Mouse (Mus musculus): ENCODE data around the gene Gdi2. TPM values are rescaled to one million over a fixed set of nuclear protein-coding genes. Genes with fewer than 3 reads are reported as not detected.
"Not testable (repeated sequence)": the region's sequence is repeated elsewhere in the genome, so short reads cannot be mapped to it uniquely, and the experiment has no call there.

Gene Gdi2
- total RNA-seq (2017), result 408 and 470 TPM in 2 replicates

DNA sequence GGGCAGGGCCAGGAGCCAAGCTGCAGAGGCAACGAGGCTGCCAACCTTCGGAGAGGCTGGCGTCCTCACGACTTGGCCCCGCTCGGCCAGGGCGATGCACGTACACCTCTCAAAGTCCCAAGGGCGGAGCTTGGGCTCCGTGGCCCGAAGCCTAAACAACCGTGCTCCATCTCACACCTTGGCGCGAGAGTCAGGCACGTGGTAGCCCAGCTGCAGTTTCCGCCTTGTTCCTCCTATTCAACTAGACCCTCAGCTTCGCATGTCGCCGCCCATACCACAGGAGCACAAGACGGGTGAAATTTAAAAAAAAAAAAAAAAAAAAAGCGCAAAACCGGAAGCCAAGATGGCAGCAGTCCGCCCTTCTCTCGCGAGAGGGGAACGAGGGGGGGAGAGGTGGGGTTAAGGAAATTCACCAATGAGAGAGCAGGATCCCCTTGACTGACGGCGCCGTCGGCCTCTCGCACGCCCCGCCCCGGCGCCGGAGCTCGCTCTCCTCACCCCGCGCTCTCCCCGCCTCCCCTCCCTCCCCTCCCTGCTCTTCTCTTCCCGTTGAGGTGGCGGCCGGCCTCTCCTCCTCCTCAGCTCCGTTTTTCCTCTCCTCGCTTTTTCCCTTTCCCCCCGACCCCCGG lies at the start of gene Gdi2:
TSS of gene Gdi2 (plus strand) at position 470 of the 629 bp plus-strand sequence.
- ATAC-seq (ENCODE audit: extremely low read depth, insufficient number of reproducible peaks, low FRiP score, poor library complexity, severe bottlenecking), result peak; percentile 91

DNA sequence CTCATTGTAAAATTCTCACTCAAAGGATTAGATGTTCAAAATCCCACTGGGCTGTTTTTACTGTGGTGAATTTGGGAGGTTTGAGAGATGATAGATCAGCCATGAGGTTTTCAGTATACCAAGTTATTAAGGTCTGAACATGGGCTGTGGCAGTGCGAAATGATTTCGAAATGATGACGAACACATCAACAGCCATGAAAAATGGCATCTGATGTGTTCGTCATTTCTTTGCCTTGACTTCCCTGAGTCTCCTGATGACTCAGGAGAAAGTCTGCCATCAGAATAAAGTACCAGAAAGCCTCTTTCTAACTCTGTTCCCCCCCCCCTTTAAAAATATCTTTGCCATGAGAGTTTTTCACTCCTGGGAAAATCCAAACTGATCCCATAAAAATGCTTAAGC lies 42.3 kb upstream of the Gdi2 start:
- ATAC-seq (ENCODE audit: extremely low read depth, insufficient number of reproducible peaks, low FRiP score, poor library complexity, severe bottlenecking), result no peak

DNA sequence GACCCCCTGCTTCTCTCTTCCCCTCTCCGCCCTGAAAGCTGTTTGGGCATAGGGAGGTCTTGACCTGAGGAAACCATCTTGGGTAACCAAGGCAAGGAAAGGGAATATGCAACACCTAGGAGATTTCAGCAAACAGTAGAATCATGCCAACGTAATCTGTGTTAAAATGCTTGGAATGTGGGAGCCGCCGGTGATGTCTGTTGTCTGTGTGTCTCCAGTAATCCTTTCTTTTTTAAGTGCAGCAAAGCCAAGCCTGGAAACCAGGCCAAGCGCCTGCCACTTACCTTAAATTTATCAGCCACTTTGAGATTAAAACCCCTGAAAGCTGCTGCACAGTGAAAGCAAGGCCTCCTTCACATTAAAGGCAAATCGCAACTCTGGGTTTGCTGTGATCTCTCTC lies 36.8 kb upstream of the Gdi2 start:
- ATAC-seq (ENCODE audit: extremely low read depth, insufficient number of reproducible peaks, low FRiP score, poor library complexity, severe bottlenecking), result not testable (repeated sequence)

DNA sequence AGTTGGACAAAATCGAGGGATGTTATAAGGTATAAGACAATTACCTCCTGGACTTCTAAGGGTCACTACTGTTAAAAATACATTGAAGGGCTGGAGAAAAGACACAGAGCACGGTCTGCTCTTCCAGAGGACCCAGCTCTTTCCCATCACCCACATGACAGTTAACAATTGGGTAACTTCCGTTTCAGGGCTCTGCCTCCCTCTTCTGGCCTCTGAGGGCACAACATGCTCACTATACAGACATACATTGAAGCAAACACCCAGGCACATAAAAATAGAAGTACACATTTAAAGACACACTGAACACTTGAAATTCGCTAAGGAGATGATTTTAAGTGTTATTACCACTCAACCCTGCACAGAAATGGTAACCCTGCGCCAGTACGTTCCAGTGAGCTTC lies 22.5 kb upstream of the Gdi2 start:
- peak; percentile 51; the same call in 1 of the 2 replicates for ATAC-seq (ENCODE audit: extremely low read depth, insufficient number of reproducible peaks, low FRiP score, poor library complexity, severe bottlenecking)

DNA sequence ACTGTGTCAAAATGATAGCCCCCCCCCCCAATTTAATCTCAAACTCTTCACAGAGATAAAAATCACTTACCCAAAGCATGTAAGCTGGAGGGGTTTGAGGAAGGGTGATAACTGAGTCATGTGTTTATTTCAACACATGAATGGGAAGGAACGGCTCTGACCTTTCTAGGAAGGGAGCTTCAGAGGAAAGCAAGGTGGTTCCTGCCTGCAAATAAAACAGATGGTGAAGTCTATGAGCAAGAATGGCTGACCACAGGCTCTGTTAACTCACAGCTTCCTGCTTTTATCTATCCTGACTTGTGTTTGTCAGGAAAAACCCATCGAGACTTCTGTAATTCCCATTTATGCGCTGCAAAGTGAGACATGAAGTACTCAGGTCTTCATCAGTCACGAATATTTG lies 18.5 kb upstream of the Gdi2 start:
- ATAC-seq (ENCODE audit: extremely low read depth, insufficient number of reproducible peaks, low FRiP score, poor library complexity, severe bottlenecking), result not testable (repeated sequence)

DNA sequence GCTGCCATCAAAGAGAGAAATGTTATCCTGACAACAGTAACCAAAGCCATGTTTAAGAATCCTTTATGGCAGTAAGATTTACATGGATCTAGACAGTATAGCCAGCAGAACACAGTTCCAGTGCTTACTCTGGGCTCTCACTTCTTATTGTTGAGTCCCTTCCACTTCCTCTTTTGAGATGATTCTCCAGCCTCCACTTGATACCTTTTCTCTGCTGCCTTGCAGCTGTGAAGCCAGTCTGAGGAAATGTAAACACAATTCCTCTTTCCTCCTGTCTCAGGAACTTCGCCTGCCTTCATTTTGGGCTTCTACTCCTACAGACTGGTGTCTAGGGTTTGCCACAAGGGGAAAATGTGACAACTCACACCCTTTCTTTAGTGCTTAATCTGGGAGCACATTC lies 17.9 kb upstream of the Gdi2 start:
- ATAC-seq (ENCODE audit: extremely low read depth, insufficient number of reproducible peaks, low FRiP score, poor library complexity, severe bottlenecking), result peak; percentile 76

DNA sequence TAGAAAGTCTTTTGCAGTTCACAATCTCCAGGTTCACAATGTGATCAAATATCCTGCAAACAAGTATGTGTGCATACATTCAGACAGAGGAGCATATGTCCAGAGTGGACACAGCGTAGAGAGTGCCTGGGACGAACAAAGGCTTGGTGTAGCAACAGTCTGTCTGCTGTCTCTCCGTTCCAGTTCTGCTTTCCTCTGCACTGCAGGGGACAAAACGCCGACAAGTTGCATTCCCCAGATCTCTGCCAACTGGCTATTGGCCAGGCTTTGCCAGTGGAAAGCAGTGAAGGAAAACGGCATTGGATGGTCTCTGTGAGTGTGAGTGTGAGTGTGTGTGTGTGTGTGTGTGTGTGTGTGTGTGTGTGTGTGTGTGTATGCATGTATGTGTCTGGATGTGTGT lies 14.4 kb upstream of the Gdi2 start:
- ATAC-seq (ENCODE audit: extremely low read depth, insufficient number of reproducible peaks, low FRiP score, poor library complexity, severe bottlenecking), result no peak

DNA sequence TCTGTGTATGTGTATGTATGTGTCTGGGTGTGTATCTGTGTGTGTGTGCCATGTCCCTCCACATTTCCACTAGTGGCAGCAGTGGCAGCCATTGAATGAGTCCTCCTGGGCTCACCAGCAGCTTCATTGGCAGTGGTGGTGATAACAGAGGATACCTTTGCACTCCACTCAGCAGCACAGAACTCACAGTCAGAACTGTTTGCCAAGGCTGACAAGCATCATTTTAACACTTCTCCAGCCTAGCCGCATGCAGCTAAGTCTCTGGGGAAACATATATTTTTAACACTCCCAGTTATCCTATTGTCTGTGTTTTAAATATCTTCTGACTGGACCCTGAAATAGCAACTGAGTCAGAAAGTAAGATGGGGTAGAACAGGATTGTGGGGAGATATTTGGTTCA lies 13.9 kb upstream of the Gdi2 start:
- no peak for ATAC-seq (ENCODE audit: extremely low read depth, insufficient number of reproducible peaks, low FRiP score, poor library complexity, severe bottlenecking)

DNA sequence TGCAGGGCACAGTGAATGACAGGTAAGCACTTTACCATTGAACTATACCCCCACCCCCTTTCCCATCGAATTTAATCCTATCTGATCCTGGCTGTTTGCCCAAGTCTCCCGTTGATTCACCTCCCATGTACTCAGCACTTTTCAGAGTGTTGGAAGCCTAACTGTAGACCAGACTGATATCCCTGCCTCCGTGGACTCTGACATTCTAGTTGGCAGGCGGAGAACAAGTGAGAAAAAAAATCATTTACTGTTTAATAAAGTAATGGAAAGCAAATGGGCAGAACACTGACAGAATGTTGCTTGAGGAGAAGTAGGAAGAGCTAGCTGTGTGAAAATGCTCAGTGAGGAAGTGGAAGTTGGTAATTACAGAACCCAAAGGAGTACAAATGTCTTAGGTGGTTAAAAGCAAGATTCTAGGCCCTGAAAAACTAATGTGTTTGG lies 12.2 kb upstream of the Gdi2 start:
- ATAC-seq (ENCODE audit: extremely low read depth, insufficient number of reproducible peaks, low FRiP score, poor library complexity, severe bottlenecking), result peak; percentile 20; the same call in 1 of the 2 replicates

DNA sequence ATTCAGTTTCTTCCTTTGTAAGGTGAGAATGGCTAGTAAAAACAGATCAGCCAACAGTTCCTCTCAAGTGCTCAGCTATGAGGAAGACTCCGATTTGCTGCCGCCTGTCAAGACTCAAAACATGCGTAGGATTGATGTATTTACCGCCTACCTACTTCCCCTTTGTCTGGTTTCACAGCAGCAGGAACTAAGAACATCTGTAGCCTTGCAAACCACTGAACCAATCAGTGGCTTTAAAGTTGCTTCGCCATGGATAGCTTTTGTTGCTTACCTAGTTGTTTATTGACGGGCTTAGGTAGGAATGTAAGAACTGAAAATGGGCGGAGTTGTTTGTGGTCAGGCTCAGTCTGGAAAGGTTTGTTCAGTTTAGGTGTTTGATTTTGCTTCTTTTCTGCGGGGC lies 11.5 kb upstream of the Gdi2 start:
- ATAC-seq (ENCODE audit: extremely low read depth, insufficient number of reproducible peaks, low FRiP score, poor library complexity, severe bottlenecking), result peak; percentile 97

DNA sequence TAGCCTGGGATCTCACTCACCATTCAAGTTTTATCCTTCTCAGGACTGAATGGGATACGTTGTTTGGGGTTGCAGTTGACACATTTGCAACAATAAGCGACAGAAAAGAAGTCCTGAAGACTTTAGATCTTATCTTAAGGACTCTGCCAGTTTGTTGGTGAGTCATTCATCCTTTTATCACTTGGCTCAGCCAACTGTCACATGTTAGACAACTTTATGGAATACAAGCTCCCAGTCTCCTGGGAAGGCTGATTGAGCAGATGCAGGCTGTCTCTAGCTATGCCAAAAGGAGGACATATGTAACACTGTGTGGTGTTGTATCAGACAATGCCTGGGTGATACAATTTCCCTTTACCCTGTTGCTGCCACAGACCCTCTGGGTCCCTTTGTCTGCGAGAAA lies 7.4 kb upstream of the Gdi2 start:
- no peak for ATAC-seq (ENCODE audit: extremely low read depth, insufficient number of reproducible peaks, low FRiP score, poor library complexity, severe bottlenecking)

DNA sequence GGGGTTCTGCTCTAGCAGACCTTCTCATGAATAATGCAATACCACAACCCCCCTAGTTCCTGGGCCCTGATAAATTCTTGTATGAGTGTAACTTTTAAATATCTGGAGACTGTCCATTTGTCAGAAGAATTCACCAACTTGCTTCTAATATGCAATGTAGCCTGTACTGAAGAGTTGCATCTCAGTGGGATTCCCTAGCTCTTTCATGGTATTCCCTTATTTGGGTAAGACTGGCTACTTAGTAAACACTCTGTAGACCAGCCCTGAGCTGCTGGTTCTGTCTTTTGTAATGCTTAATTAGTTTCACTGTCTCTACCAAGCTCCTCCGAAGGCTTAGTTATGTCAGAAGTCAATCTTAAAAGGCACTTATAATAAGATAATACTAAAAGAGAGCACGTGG lies 6.7 kb upstream of the Gdi2 start:
- not testable (repeated sequence) for ATAC-seq (ENCODE audit: extremely low read depth, insufficient number of reproducible peaks, low FRiP score, poor library complexity, severe bottlenecking)

DNA sequence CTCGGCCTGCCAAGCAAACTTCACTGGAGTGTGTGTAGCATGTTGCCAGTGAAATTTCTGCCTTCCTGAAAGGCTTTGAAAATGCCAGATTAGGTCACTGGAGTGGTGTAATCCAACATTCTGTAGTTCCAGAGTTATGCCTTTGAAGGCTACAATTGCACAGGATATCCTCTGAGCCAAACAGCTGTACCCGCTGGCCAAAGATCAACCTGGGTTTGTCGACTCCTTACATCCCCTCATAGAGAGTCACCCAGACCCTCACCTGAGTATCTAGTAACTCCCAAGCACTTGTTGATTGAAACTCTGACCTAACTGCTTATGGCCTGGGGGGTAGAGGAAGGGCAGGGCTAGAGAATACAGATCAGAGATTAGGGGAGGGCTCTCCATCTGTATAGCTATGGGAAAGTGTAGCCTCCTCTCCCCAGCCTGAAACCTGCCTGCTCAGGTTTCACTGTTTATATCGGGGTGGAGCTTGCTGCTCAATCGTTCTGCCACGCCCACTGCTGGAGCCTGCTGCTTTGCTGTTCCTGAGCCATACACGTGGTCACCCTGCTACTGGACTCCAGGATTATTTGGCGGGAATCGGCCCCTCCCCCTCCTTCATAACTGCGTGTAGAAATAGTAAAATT lies 6.1 kb upstream of the Gdi2 start:
- ATAC-seq (ENCODE audit: extremely low read depth, insufficient number of reproducible peaks, low FRiP score, poor library complexity, severe bottlenecking), result no peak

DNA sequence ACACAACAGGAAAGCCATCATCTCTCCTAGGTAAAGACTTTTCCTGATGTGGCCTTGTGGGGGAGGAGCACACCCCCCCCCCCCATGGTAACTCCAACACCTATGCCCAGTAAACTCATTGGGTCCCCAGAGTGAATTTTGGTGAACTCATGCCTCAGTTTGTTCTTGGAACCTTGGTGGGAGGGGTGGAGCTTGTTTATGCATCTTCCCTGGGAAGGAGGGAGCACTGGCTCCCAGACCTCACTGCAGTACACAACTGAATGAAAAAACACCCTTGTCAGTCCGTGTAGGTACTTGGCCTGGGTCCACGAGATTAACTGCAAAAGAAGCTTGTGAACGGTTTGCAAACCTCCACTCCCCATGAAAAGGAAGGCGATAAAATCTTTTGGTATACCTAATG lies 5.4 kb upstream of the Gdi2 start:
- no peak for ATAC-seq (ENCODE audit: extremely low read depth, insufficient number of reproducible peaks, low FRiP score, poor library complexity, severe bottlenecking)

DNA sequence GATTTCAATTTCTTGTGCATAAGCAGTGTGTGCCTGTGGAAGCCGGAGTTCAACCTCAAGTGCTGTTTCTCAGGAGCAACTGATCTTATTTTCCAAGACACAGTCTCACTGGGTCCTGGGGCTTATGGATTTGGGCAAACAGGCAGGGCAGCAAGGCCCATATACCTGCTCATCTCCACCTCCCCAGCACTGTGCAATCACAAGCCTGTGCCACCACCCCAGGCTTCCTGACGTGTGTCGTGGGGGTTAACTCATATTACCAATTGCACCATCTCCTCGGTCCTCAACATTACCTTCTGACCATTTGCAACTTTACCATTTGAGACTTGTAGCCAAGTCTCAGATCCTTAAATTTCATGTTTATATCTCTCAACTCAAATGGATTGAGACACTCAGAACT lies 3.7 kb upstream of the Gdi2 start:
- no peak for ATAC-seq (ENCODE audit: extremely low read depth, insufficient number of reproducible peaks, low FRiP score, poor library complexity, severe bottlenecking)

DNA sequence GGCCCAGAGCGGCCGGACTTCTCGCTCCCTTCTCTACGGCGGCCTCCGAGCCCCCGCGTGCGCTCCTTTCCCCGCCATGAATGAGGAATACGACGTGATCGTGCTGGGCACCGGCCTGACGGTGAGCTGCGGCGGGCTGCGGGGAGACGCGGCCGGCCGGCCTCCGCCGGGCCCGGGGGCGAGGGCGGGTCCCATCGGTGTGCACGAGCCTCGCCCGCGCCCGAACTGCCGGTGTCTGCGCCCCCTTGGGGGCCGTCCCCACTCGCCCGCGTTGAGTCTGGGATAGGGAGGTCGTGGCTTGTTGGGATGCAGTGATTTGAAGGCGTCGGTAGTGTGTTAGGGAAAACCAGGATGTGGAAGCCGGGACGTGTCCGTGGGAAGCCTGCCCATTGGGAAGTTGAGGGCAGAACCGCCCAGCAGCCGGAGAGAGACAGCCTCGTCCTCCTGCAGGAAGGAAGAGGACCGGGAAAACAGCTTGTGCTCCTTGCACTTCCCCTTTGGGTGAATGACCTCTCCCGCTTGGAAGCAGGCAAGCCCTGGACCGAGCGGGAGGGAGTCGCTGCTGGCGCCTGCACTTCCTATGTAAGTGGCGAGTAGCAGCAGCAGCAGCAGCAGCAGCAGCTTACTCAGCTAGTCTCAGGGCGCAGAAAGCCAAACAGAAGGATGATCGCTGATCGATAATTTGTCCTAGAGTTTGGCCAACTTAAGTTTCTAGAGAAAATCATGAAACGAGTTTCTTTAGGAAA lies 533 bp downstream of the Gdi2 start:
- ATAC-seq (ENCODE audit: extremely low read depth, insufficient number of reproducible peaks, low FRiP score, poor library complexity, severe bottlenecking), result no peak

DNA sequence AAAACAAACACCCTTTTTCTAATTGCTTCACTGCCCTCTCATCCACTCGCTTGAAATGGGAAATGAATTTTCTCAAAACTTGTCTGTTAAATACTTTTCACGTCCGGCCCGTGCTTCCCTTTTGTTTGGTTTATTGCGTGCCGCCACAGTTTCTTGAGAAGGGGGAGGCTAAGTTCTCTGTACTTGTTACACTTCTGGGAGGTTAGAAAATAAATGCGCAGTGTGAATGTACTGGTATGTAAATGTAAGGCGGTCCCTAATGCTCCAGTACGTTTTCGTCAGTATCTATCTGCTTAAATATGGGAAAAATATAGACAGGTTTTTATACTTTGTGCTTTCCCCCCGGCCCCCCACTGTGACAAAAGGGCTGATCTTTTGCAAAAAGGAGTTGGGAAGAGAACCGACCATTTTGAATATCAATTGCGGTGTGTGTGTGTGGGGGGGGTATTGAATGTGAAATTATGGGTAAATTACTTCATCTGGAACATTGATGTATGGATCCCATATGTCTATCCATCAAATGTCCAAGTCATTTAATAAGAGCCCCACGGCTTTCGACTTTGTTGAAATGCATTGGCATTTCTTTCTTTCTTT lies 1.2 kb downstream of the Gdi2 start:
- no peak for ATAC-seq (ENCODE audit: extremely low read depth, insufficient number of reproducible peaks, low FRiP score, poor library complexity, severe bottlenecking)

DNA sequence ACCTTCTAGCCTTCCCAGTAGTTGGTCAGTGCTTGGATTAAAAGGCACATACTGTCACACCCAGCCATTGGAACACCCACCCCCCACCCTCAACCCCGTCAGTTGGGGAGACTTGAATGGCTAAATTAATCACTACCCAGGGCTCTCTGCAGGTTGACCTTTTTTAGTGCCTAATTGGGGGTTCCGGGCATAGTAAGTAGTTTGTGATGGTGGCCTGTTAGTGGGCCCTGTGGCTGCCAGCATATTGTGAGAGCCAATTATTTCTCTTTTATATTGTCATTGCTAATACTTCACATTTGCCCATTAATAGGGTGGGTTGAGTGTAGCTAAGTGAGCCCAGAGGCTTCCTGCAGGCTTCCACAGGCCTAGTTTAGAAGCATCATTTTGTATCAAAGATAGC lies 2.3 kb downstream of the Gdi2 start:
- no peak for ATAC-seq (ENCODE audit: extremely low read depth, insufficient number of reproducible peaks, low FRiP score, poor library complexity, severe bottlenecking)

DNA sequence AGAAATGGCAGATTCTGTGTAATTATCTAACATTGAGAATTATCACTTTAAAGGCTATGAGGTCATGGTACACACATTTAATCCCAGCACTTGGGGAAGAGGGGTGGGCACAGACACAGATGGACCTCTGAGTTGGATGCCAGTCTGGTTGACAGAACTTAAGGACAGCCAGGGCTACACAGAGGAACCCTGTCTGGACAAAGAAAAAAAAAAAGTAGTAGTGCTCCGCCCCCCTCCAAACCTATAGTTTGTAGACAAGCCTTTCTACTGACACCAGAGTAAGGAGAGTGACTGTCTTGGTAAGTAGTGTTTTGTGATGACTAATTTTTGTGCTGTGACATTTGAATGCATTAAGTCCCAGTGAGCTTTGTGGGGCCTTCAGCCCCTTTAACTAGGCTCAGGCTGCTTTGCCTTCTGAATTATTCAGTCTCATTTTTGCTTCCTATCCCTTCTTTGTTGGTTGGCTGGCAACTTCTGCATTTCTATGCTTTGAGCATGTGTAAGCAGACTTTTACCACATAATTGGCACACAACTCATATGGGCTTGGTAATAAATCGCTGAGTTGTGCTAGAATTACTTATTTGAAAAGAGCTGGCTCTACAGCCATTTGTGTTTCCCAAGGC lies 3.4 kb downstream of the Gdi2 start:
- ATAC-seq (ENCODE audit: extremely low read depth, insufficient number of reproducible peaks, low FRiP score, poor library complexity, severe bottlenecking), result peak; percentile 13; the same call in 1 of the 2 replicates

Data from neutrophil, adult 5-6 weeks (primary cell).